Mouse (Mus musculus) embryonic facial prominence, embryonic 11.5 days (tissue): ENCODE results near the gene Hmgb2. TPM values are rescaled to one million over a fixed set of nuclear protein-coding genes. Genes with fewer than 3 reads are reported as not detected.
A peak's percentile ranks its signal among the peaks of the same experiment; 100 is the strongest.

Source experiments
- ATAC-seq: fragments of 200-750 bp; cut with Nextera tagmentation; replicated peaks from 2 replicates; pipeline ENCODE4 v1.8.0; 2017; ENCODE audit warnings: low read depth; ENCODE audit not compliant: insufficient number of reproducible peaks, low FRiP score, low TSS enrichment
- DNase-seq: peaks from one replicate; pipeline ENCODE4 v3.0.0-alpha.2; 2015; ENCODE audit warnings: low spot score
- H3K27ac ChIP-seq: fragments of 300-500 bp; sonication (generic); replicated peaks from 2 replicates; pipeline ENCODE4 v1.5.1; 2014; ENCODE audit warnings: mild to moderate bottlenecking, low read depth, low read length, control low read depth
- H3K27me3 ChIP-seq: fragments of 300-500 bp; sonication (generic); 2 replicates; pipeline ENCODE4 v1.6.1; 2014; ENCODE audit warnings: mild to moderate bottlenecking, low read length, moderate library complexity, mixed read lengths; ENCODE audit not compliant: control insufficient read depth, insufficient read depth
- H3K36me3 ChIP-seq: fragments of 300-500 bp; sonication (generic); replicated peaks from 2 replicates; pipeline ENCODE4 v1.6.1; 2014; ENCODE audit warnings: low read depth, mild to moderate bottlenecking, low read length, moderate library complexity, mixed read lengths; ENCODE audit not compliant: control insufficient read depth, insufficient read depth
- H3K4me1 ChIP-seq: fragments of 300-500 bp; sonication (generic); 2 replicates; pipeline ENCODE4 v1.6.1; 2014; ENCODE audit warnings: low read length, mixed read lengths; ENCODE audit not compliant: control insufficient read depth, insufficient read depth
- H3K4me2 ChIP-seq: fragments of 300-500 bp; sonication (generic); 2 replicates; pipeline ENCODE4 v1.6.1; 2014; ENCODE audit warnings: low read depth, mild to moderate bottlenecking, control low read depth, low read length, moderate library complexity
- H3K4me3 ChIP-seq: fragments of 300-500 bp; sonication (generic); 2 replicates; pipeline ENCODE4 v1.5.1; 2014; ENCODE audit warnings: low read depth, low read length, control low read depth
- H3K9ac ChIP-seq: fragments of 300-500 bp; sonication (generic); replicated peaks from 2 replicates; pipeline ENCODE4 v1.6.1; 2014; ENCODE audit warnings: mild to moderate bottlenecking, control low read depth, low read length
- H3K9me3 ChIP-seq: fragments of 300-500 bp; sonication (generic); replicated peaks from 2 replicates; pipeline ENCODE4 v1.6.1; 2016; ENCODE audit warnings: mild to moderate bottlenecking, low read length, inconsistent platforms, mixed read lengths; ENCODE audit not compliant: control insufficient read depth
- WGBS: fragments of 180-500 bp; shearing (Covaris S2); extraction: QIAGEN DNeasy Blood & Tissue Kit; methylation state at CpG from one replicate; pipeline ENCODE4 v1.1.7; 2014; 5-methylcytosine and 5-hydroxymethylcytosine counted together
- polyA plus RNA-seq: library from polyadenylated mRNA; unstranded; fragments of >200 nt; fragmentation: Nextera tagmentation; extraction: Ambion mirVana; gene quantifications from 2 replicates; pipeline ENCODE4 v1.2.1, GENCODE M21; 2014

Gene Hmgb2
- polyA plus RNA-seq, 1 experiment from 2014 or later: 581 TPM

GRCm38 (mm10) chr8:57541405-57541804, 29.7 kb downstream of the Hmgb2 start:
- H3K36me3 ChIP-seq: no peaks in the 10 kb centered on the region
- H3K9me3 ChIP-seq: no peaks in the 10 kb centered on the region
- DNase-seq (no peak), ATAC-seq (no peak)
- H3K9ac ChIP-seq: no peak overlapping the region
- no peaks in the 10 kb centered on the region for H3K27me3 ChIP-seq
- 90% methylated on average over 9 of the region's 9 CpGs for WGBS
- no peak overlapping the region for H3K4me2 ChIP-seq
- H3K4me1 ChIP-seq: no peaks in the 10 kb centered on the region
- no peak overlapping the region for H3K4me3 ChIP-seq
- no peak overlapping the region for H3K27ac ChIP-seq

GRCm38 (mm10) chr8:57546401-57546800, 34.7 kb downstream of the Hmgb2 start:
- Histone ChIP-seq H3K27me3 (no peaks in the 10 kb centered on the region), H3K9ac (no peak overlapping the region), H3K9me3 (no peaks in the 10 kb centered on the region), H3K4me1 (no peaks in the 10 kb centered on the region), H3K4me3 (no peak overlapping the region), H3K36me3 (no peaks in the 10 kb centered on the region), H3K27ac (no peak overlapping the region), H3K4me2 (no peak overlapping the region)
- no peak for DNase-seq
- WGBS: 92% methylated on average over 3 of the region's 3 CpGs
- ATAC-seq: no peak

GRCm38 (mm10) chr8:57546834-57547233, 35.1 kb downstream of the Hmgb2 start:
- DNase-seq (no peak), ATAC-seq (no peak)
- H3K4me1 ChIP-seq: no peaks in the 10 kb centered on the region
- H3K9me3 ChIP-seq: no peaks in the 10 kb centered on the region
- H3K4me2 ChIP-seq: no peak overlapping the region
- no peak overlapping the region for H3K9ac ChIP-seq
- no peaks in the 10 kb centered on the region for H3K27me3 ChIP-seq
- H3K27ac ChIP-seq: no peak overlapping the region
- WGBS: 90% methylated on average over 3 of the region's 3 CpGs
- no peaks in the 10 kb centered on the region for H3K36me3 ChIP-seq
- H3K4me3 ChIP-seq: no peak overlapping the region

GRCm38 (mm10) chr8:57547581-57547980, 35.9 kb downstream of the Hmgb2 start:
- no peak overlapping the region for H3K9ac ChIP-seq
- no peak for DNase-seq
- H3K36me3 ChIP-seq: no peaks in the 10 kb centered on the region
- ATAC-seq: no peak
- 66% methylated on average over 12 of the region's 12 CpGs for WGBS
- H3K27ac ChIP-seq: no peak overlapping the region
- H3K4me3 ChIP-seq: no peak overlapping the region
- no peaks in the 10 kb centered on the region for H3K4me1 ChIP-seq
- H3K9me3 ChIP-seq: no peaks in the 10 kb centered on the region
- no peak overlapping the region for H3K4me2 ChIP-seq
- no peaks in the 10 kb centered on the region for H3K27me3 ChIP-seq

- Histone ChIP-seq H3K4me2 (no peak overlapping the region), H3K9ac (no peak overlapping the region), H3K27me3 (no peaks in the 10 kb centered on the region), H3K36me3 (no peaks in the 10 kb centered on the region), H3K27ac (no peak overlapping the region), H3K4me1 (no peaks in the 10 kb centered on the region), H3K9me3 (no peaks in the 10 kb centered on the region), H3K4me3 (no peak overlapping the region)
- 83% methylated on average over 14 of the region's 14 CpGs for WGBS
- ATAC-seq (no peak), DNase-seq (peak; percentile 28)
Observed at GRCm38 (mm10) chr8:57552102-57553032, 40.7 kb downstream of the Hmgb2 start.

- Histone ChIP-seq H3K27ac (no peak overlapping the region), H3K9me3 (no peaks in the 10 kb centered on the region), H3K4me1 (no peaks in the 10 kb centered on the region), H3K4me2 (no peak overlapping the region), H3K27me3 (no peaks in the 10 kb centered on the region), H3K9ac (no peak overlapping the region), H3K36me3 (no peaks in the 10 kb centered on the region), H3K4me3 (no peak overlapping the region)
- ATAC-seq (no peak), DNase-seq (no peak)
- 87% methylated on average over 9 of the region's 9 CpGs for WGBS
Observed at GRCm38 (mm10) chr8:57560926-57561325, 49.2 kb downstream of the Hmgb2 start.

GRCm38 (mm10) chr8:57562741-57563140, 51.0 kb downstream of the Hmgb2 start:
- H3K36me3 ChIP-seq: no peaks in the 10 kb centered on the region
- no peaks in the 10 kb centered on the region for H3K9me3 ChIP-seq
- no peak for ATAC-seq
- no peak overlapping the region for H3K4me3 ChIP-seq
- H3K4me1 ChIP-seq: no peaks in the 10 kb centered on the region
- DNase-seq: no peak
- H3K4me2 ChIP-seq: no peak overlapping the region
- no peak overlapping the region for H3K9ac ChIP-seq
- no peaks in the 10 kb centered on the region for H3K27me3 ChIP-seq
- no peak overlapping the region for H3K27ac ChIP-seq
- WGBS: 75% methylated on average over 3 of the region's 3 CpGs

- 93% methylated on average over 15 of the region's 15 CpGs for WGBS
- no peak for ATAC-seq
- no peak for DNase-seq
- no peaks in the 10 kb centered on the region for H3K4me1 ChIP-seq
- H3K36me3 ChIP-seq: no peaks in the 10 kb centered on the region
- no peak overlapping the region for H3K4me3 ChIP-seq
- no peak overlapping the region for H3K9ac ChIP-seq
- H3K4me2 ChIP-seq: no peak overlapping the region
- no peak overlapping the region for H3K27ac ChIP-seq
- no peaks in the 10 kb centered on the region for H3K27me3 ChIP-seq
- no peaks in the 10 kb centered on the region for H3K9me3 ChIP-seq
Observed at GRCm38 (mm10) chr8:57563726-57564125, 52.0 kb downstream of the Hmgb2 start.
